Mouse (Mus musculus) kidney, postnatal 36 days (tissue): ENCODE results near the gene Gm11037.
A peak's percentile ranks its signal among the peaks of the same experiment; 100 is the strongest.
"Not testable (repeated sequence)": the region's sequence is repeated elsewhere in the genome, so short reads cannot be mapped to it uniquely, and the experiment has no call there.

ENCODE experiments used
- DNase-seq, 2 experiments: peaks; one replicate each; pipeline ENCODE4 v3.0.0; 2021 to 2022; ENCODE audit warnings: mixed read lengths in 2 of 2

Gene Gm11037

DNA sequence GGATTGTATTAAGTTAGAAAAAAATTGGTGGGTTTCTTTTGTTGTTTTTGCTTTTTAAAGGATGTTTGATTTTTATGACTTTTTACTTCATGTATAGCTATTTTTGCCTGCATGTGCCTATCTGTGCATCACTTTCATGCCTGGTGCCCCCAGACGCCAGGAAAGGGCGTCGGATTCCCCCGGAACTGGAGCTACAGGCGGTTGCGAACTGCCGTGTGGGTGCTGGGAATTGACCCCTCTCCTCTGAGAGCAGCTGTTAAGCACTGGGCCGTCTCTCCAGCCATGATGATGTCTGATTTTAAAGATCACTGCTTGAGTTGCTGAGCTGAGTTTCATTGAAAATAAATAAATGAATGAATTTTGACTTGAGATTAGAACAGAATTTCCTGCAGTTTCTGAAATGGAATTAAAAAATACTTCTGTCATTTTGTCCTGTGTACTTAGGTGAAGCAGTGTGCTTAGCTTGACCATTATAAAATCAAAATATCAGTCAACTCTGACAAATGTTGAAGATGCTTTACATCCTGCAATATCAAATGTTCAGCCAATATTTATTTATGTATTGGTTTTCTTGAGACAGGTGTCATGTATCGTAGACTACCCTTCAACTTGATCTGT, at the start of gene Gm11037:
Gm11037 (plus strand) TSS at position 568 of the 618 bp plus-strand sequence.
- DNase-seq: no peak

DNA sequence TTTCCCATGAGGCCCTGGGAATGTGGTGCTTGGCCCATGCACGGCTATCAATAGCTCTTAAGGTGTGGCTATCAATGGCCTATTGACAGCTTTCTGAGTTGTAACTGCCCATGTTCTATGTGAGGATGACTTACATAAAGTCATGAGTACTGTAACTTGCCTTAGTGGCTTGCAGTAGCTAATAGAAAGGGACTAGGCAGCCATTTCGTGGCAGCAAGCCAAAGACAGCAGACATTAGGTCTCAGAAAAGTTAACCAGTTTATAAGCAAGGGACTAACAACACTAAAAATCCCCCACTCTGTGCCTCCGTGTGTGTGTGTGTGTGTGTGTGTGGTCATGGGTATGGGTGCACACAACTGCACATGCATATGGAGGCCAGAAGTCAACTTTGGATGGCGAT, 49.1 kb upstream of the Gm11037 start:
- DNase-seq: peak in 1 of 2 experiments; percentile 20

DNA sequence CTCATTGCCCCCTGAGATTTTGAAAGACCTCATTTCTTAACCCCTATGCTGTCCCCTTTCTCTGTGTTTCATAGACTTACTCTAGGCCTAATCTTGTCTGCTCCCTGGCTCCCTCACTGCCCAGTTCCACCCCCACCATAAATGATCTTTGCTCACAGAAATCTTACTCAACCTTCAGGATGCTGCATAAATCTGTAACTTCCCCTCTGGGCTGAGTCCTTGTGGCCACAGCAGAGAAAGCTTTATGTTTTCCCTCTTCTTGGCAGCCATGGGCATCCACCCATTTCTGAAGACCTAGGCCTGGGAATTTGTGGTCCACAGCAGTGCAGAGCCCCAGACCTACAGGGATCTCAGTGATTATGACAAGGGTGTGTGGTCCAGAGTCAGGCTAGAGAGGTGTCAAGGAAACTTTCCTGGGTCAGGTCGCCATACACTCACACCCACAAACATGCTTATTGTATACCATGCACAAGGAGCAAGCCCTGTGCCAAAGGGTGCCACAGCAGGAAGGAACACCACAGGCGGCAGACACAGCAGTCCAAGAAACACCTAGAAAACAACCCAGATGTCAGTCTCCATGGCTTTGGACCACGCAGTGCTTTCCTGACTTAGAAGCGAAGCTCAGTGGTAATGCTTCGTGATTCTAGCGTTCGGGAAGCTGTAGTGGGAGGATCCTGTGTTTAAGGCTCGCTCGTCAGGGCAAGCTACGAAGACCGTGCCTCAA, 46.5 kb upstream of the Gm11037 start, which contains the start of gene Siglec1:
Siglec1 (minus strand) TSS at position 99 of the 724 bp plus-strand sequence.
- no peak for DNase-seq

- no peak for DNase-seq
These were observed 44.7 kb upstream of the Gm11037 start for GRCm38 (mm10) chr2:131088581-131088980.

GRCm38 (mm10) chr2:131089634-131090033, 43.7 kb upstream of the Gm11037 start:
- no peak for DNase-seq

- DNase-seq: peak; percentile 21 to 30
These were observed 42.4 kb upstream of the Gm11037 start for GRCm38 (mm10) chr2:131090852-131091251.

GRCm38 (mm10) chr2:131093577-131093976, 39.7 kb upstream of the Gm11037 start:
- DNase-seq: no peak

- peak; percentile 73 to 87 for DNase-seq
These were observed 38.5 kb upstream of the Gm11037 start for GRCm38 (mm10) chr2:131094823-131095222.

GRCm38 (mm10) chr2:131096101-131096795, 37.0 kb upstream of the Gm11037 start:
- peak; percentile 62 to 74 for DNase-seq

DNA sequence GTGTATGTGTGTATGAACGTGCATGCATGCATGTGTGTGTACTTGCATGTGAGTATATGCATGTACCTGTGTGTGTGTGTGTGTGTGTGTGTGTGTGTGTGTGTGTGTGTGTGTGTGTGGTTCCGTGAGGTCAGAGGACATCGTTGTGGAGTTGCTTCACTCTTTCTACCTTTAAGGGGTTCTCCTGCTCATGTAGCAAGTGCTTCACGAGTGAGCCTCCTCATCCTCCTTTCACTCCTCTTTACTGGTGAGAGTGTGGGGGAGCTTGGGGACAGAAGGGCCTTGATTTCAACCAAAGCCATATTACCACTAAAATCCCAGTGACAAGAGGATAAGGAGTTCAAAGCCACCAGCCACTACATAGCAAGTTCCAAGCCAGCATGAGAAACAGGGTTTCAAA, 36.2 kb upstream of the Gm11037 start:
- DNase-seq: no peak

DNA sequence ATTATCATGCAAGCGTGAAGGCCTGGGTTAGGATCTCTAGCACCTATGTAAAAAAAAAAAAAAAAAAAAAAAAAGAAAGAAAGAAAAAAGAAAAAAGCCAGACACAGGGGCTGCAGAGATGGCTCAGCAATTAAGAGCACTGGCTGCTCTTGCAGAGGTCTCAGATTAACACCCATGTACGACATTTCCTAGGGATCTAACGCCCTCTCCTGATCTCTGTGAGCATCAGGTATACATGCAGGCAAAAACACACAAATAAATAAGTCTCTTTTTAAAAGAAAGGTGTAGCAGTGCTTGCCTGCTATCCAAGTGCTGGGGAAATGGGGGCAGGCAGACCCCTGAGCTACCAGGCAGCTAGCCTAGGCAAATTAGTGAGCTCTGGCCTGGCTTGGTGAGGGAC, 31.8 kb upstream of the Gm11037 start:
- no peak for DNase-seq

DNA sequence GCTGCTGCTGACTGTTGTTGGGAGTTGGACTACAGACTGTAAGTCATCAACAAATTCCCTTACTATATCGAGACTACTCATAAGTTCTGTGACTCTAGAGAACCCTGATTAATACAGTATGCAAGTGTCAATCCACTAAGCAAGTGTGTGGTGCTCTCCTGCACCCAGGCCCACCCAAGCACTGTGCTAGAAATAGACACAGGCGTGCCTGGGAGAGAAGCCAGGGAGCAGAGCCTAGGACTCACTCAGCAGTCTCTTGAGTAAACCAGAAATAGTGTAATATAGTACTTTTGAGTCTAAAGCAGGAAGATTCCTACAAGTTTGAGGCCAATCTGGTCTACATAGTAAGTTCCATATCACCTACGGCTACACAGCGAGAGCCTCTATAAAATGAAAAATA, 29.3 kb upstream of the Gm11037 start:
- no peak for DNase-seq

DNA sequence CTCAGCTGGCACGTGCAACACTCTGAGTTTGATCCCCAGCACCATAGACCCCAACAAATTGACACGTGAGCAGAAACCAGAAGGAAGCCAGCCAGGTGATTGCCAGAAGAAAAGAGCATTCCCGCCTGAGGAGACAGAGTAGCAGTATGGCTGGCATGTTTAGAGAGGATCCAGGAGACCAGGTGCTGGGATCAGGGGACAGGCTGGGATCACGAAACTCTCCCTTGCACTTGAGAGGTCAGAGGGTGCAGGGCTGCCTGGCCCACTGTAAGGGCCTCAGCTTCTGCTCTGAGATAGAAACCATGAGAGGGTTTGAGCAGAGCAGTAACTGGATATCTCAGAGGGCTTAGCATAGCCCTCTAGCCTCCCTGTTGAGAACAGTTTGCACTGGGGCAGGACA, 28.2 kb upstream of the Gm11037 start:
- not testable (repeated sequence) for DNase-seq

GRCm38 (mm10) chr2:131105989-131106388, 27.3 kb upstream of the Gm11037 start:
- no peak for DNase-seq

DNA sequence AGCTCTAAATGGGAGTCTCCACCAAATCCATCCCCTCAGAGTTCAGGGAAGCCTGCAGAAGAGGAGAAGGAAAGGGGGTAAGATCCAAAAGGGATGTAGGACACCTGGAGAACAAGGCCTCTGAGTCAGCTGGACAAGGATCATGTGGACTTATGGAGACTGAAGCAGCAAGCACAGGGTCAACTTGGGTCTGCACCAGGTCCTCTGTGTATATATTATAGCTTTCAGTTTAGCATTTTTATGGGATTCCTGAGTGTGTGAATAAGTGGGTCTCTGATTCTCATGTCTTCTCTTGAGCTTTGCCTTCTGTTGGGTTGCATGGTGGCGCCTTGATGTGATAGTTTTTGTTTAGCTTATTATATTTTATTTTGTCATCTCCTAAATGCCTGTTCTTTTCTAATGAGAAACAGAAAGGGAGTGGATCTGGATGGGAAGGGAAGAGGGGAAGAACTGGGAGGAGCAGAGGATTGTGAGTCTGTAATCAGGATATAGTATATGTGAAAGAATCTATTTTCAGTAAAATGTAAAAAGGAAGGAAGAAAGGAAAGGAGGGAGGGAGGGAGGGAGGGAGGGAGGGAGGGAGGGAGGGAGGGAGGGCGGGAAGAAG, 14.2 kb upstream of the Gm11037 start:
- no peak for DNase-seq

DNA sequence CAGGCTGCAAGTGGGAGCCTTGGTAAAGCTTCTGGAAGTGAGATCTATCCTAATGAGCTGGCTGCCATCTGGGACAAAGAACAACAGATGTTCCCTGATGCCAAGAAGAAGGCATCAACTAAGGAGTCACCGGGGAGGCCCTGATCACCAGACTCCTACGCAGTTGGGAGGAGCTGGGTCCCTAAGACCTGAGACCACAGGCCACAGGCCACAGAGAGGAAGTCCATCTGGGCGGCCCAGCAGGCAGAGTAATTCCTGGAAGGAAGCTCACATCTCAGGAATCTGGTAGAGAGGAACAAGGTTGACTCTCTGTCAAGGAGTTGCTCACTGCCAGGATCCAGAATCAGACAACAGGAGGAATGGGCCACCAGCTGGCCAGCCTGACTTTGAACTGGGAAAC, 9.1 kb upstream of the Gm11037 start:
- DNase-seq: peak; percentile 41 to 47

DNA sequence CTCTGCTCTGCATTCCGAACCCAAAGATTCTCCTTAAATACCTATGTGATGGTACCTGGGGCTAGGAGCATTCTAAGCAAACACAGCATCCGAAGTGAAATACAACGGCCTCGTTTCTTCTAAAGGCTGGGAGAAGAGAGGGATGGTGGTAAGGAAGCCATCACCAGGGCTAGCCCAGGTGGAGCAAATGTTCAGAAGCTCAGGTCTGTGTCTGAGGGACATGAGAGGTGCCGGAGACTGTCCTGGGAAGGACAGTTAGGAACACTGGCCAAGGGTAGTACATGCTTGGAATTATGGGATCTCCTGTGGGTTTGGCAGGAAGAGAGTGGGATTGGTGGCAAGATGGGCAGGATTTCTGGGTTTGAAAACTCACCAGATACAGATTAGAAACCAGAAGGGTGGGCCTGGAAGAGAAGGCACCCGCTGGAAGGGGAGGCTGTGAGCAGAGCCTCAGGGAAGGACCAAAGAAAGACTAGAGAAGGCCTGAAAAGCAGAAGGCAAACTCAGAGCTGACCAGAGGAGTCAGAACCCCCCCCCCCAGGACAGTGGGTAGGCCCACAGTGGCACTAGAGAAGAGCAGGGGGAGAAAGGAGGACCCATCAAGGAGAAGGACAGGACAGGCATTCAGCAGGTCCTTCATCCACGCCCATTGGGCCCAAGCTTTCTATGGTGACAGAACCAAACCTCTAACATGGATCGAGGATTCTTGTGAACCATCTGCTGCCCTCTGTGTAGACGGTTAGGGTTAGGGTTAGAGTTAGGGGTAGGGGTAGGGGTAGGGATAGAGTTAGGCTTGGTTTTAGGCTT, 7.9 kb upstream of the Gm11037 start:
- DNase-seq: no peak

GRCm38 (mm10) chr2:131125964-131126815, 7.1 kb upstream of the Gm11037 start:
- DNase-seq: no peak

DNA sequence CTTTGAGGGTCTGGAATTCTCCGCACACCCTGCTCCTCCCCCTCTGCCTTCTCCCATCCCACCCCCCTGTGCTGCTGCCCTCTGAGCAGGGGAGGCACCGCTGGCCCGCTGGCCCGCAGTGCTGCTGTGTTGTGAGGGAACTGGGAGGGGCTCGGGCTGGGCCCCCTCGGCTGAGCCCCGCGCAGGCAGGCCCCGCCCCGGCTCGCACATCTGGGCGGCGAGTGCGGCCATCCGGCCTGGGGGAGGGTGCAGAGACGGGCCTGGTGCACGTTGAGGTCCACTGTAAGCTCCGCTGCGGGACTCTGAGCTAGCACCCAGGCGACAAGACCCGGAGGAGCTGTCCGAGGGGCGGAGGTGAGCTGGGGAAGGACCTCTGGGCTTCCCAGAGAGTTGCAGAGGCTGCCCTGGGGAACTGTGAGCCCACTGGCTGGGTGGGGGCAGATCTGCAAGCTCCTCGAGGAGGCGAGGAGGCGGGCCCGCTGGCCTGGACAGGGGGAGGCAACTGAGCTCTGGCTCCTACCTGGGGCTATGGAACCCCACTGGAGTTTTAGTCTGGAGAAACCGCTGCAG, 6.1 kb upstream of the Gm11037 start, which contains the start of gene Hspa12b:
Hspa12b (plus strand) TSS at position 120 of the 570 bp plus-strand sequence.
- peak; percentile 56 to 80 for DNase-seq

DNA sequence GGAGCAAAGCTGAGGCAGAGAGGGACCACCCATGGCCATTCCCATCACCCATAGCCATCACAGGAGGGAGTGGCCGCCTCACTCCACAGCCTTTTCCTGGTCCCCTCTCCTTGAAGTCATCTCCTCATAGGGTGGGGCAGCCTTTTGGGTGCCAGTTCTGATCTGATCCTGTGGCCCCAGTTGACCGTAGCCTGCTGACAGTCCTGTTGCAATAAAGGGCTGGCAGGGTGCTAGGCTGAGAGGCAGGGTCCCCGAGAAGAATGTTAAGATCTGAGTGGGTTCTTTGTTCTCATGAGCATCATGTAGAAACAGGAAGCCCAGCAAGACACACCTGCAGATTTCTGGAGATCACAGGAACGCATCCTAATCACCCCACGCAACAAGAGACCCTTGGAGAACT, 5.1 kb upstream of the Gm11037 start:
- DNase-seq: peak in 1 of 2 experiments; percentile 29

- no peak for DNase-seq
These were observed 4.6 kb upstream of the Gm11037 start for GRCm38 (mm10) chr2:131128636-131129157.
